Mouse (Mus musculus): ENCODE measurements around the gene Creb5.

DNA sequence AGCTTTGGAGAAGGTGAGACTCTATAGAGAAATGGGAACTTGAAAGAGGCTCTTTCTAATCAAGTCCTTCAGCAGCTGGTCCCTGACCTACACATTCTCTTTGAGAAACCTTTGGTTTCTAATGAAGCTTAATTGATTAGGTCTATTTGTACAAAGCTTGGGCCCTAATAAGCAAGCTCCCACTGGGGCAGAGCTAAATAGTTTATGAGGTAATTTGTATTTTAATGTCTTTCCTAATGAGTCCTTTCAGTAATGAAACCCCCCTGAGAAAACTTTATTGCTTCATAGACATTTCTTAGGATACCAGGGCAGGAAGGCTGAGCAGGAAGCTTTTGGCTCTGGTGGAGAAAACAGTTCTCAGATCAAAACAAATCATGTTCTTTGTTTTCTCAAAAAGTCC is 341.6 kb downstream of the Creb5 start:
- TF ChIP-seq POLR2A (IDR thresholded peaks at IDR 0.05; ENCODE audit: insufficient read depth, low read length) = no peak
- TF ChIP-seq CTCF (IDR thresholded peaks at IDR 0.05; ENCODE audit: low read depth, low read length) = no peak
- no peak for TF ChIP-seq EP300 (IDR thresholded peaks at IDR 0.05; ENCODE audit: insufficient read depth, low read depth, low read length)

Data from ES-Bruce4 (cell line).